Mouse (Mus musculus) cerebellum, adult 11-12 months (tissue): ENCODE data around the gene Fut2.
A peak's percentile ranks its signal among the peaks of the same experiment; 100 is the strongest.

Experiments
- DNase-seq: peaks from one replicate; pipeline ENCODE4 v3.0.0; 2022

Fut2 gene

GRCm38 (mm10) chr7:45666161-45666560 is at the start of gene Fut2:
Gene Fut2 (minus strand): TSS chr7:45666394.
- DNase-seq = no peak

- peak; percentile 99 for DNase-seq
These were observed 49.0 kb upstream of the Fut2 start, which contains the start of gene Rpl18 for GRCm38 (mm10) chr7:45715090-45715708. Gene Rpl18 (plus strand): TSS chr7:45715457.

DNA sequence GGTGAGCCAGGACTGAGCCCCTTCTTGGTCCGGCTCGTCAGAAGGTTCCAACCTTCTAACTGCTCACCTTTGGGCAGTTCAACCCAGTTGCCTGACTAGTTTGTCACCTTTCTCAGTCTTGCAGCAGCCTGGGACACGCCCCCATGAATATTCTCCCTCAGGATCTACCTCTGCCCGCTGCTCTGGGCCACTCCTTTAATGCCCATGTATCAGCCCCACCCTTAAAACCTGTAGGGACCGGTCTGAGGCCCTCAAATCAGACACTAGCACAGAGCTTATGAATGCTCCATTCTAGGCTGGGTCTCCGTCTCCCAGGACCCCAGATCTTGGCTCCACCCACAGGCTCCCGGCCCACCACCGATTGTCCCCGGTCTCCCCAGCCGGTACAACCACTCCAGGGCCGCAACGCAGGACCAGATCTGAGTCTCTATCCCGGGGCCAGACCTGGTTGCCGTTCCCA is 48.5 kb upstream of the Fut2 start:
- no peak for DNase-seq

DNA sequence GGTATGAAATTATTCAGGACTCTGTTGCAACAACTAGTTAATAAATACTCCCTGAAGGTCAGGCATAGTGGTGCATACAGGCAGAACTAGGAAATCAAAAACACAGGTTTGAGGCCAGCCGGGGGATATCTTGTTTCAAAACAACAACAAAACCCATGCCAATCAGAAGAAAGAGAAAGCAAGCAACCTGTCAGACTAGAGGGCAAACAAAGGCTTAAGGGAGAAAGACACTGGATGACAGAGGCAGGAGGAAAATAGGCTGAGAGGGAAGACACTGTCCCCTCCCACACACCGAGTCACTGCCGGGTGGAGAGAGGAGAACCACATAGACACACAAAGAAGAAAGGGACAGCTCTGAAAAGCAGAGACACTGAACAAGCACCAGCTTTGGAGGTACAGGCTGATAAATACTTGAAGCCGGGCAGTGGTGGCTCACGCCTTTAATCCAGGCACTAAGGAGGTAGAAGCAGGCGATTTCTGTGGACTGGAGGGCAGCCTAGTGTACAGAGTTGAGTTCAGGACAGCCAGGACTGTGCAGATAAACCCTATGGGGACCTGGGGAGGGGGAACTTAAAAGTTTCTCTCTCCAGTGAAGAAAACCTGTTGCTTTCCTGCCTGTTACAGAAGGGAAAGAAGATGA is 47.8 kb upstream of the Fut2 start:
- DNase-seq = peak; percentile 28

GRCm38 (mm10) chr7:45713396-45713795 is 47.2 kb upstream of the Fut2 start:
- peak; percentile 75 for DNase-seq

GRCm38 (mm10) chr7:45712022-45712757 is 46.0 kb upstream of the Fut2 start:
- DNase-seq = peak; percentile 76

GRCm38 (mm10) chr7:45711316-45712021 is 45.3 kb upstream of the Fut2 start:
- peak; percentile 55 for DNase-seq

- peak; percentile 70 for DNase-seq
These were observed 44.4 kb upstream of the Fut2 start for GRCm38 (mm10) chr7:45710477-45711191.

DNA sequence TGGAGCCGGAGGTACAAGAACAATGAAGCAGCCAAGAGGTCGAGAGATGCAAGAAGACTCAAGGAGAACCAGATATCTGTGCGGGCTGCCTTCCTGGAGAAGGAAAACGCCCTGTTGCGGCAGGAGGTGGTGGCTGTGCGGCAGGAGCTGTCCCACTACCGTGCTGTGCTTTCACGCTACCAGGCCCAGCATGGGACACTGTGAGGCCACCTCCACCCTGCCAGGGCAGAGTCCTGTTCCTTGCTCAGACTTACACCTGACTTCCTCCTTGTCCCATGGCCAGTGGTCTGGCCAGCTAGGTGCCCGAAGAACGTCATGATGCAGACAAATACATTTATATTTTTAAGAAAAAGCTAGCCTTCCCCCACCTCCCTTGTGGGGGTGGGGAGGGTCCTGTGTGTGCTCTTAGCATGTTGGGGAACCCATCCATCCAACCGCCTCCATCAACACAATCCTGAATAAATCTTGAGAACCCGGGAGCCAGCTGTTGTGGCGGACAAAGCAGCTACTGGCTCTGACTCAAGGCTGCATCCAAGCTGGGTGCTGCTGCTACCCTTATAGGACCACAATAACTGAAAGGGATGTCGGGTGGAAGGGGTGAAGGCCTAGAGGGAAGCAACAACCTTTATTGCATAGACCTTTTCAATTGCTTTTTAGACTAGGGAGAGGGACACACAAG is 43.6 kb upstream of the Fut2 start:
- DNase-seq = peak; percentile 63

- DNase-seq = peak; percentile 63
These were observed 42.8 kb upstream of the Fut2 start for GRCm38 (mm10) chr7:45709036-45709435.

- DNase-seq = peak; percentile 74
These were observed 42.1 kb upstream of the Fut2 start for GRCm38 (mm10) chr7:45708221-45708761.

DNA sequence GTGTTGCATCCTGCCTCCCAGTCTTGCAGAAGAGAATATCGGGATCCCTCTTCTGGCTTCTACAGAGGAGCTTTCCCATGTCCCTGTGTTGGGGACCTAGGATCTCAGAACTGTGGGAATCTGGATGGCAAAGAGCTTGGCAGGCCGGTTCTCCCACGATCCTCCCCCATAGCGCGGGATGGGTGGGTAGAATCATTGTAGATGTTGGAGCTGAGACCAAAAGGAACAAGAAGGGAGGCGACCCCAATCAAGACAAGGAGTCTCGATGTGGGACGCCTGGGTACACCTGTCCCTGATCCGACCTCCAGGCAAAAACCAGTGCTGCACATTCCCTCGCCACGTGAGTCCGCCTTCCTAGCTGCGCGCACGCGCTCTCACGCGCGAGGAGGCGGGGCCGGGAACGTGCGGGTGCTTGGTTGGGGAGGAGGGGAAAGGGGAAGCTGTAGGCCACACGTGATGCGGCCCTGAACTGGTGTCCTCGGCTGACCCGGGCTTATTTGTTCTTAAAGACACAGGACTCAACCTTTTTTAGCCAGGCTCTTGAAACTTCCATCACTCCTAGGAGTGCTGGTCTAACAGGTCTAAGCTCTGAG is 41.3 kb upstream of the Fut2 start:
- DNase-seq = peak; percentile 98

DNA sequence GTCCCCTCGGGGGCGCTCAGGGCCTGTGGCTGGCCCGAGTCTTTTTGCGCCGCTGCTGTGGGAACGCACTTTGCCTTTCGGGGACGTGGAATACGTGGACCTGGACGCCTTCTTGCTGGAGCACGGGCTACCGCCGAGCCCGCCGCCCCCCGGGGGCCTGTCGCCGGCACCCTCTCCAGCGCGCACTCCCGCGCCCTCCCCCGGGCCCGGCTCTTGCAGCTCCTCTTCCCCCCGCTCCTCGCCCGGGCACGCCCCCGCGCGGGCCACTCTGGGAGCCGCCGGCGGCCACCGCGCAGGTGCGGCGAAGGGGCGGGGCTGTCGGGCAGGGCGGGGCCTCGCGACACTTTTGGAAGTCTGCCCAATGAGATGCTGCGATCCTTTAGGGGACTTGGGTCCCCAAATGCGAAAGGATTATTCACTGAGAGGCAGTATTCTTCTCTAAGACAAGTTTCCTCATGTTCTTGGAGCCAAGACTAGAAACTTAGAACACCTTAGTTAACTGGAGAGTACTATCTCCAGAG is 40.6 kb upstream of the Fut2 start:
- DNase-seq = peak; percentile 94

DNA sequence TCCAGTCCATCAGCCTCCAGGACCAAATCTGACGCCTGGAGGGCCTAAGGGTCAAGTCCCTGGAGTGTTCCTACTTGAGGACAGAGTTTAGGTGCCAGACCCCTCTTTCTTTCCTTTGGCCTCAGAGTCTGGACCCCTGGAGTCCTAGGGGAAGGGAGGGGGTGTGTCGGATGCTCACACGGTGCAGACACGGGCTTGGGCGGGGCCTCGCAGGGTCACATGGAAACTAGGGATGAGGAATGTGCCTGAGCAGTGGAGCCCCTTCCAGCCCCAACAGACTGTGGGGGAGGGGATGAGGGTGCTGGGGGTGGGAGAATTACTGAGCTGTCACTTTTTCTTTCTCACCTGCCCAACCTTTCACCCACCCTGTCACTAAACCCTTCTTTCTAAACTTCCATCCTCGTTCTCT is 39.7 kb upstream of the Fut2 start:
- DNase-seq = peak; percentile 94

DNA sequence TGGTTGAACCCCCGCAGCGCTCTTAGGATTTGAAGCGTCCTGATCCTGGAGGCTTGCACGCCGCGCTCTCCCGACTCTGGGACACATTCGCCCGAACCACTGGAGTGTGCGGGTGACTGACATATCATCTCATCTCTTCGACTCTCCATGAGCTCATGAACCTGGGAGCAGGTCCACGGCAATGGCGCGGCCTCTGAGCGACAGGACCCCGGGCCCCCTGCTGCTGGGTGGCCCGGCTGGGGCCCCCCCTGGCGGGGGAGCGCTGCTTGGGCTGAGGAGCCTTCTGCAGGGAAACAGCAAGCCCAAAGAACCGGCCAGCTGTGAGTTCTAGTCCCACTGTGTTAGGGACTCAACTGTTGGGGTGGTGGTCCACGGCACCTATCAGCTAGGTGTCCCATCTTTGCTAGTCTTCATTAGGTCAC is 39.3 kb upstream of the Fut2 start:
- DNase-seq = no peak

GRCm38 (mm10) chr7:45704730-45705442 is 38.7 kb upstream of the Fut2 start, which contains the start of gene Dbp:
Gene Dbp (plus strand): TSS chr7:45705088.
- DNase-seq = peak; percentile 100

DNA sequence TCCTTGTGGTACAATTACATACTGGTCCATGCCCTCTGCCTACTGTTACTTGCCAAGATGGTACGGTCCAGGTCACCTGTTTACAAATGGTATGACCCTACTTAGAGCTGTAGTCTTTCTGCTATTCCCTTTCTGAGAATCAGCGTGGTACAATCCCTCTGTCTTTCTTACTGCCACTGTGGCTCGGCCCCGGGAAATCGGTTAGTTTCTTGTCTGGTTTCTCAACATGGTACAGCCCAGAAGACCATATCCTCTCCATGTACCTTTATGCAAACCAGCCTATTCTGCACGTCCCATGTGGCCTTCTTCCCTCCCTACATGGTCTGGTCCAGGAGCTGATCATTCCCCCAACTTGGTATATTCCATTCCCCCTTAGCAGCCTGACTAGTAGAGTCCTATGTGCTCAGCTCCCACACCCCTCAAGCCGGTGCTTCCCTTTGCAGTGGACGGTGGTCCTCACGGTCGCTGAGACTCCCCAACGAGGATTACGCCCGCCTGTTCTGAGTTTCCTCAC is 37.9 kb upstream of the Fut2 start:
- peak; percentile 93 for DNase-seq

- DNase-seq = peak; percentile 85
These were observed 37.4 kb upstream of the Fut2 start for GRCm38 (mm10) chr7:45703521-45704033.

DNA sequence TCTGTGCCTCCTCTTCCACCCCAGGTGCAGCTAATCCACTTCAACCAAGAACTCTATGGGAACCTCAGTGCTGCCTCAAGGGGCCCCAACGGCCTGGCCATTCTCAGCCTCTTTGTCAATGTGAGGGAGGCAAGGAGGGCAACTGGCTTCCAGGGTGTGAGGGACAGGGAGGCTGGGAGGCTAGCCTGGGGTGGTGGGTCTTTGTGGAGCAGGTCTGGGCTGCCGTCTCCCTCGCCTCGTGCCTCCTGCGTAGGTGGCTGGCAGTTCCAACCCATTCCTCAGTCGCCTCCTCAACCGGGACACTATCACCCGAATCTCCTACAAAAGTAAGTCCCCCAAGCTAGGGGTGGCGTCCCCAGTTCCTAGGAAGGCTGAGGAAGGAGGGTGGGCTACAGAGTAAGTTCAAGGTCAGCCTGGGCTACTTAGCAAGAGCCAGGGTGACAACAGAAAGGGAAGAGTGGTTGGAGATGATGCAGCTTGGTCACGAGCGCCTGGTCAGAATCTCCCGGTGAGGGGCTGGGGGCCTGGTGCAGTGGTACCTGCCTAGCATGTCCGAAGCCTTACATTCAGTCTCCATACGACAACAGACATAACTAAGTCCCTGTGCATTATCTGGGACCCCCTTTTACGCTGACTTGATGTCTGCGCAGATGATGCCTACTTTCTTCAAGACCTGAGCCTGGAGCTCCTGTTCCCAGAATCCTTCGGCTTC is 36.8 kb upstream of the Fut2 start:
- DNase-seq = peak; percentile 72
